Mouse (Mus musculus) forebrain, embryonic 12.5 days (tissue): ENCODE results near the gene Rab44. TPM values are rescaled to one million over a fixed set of nuclear protein-coding genes. Genes with fewer than 3 reads are reported as not detected.
"Not testable (repeated sequence)": the region's sequence is repeated elsewhere in the genome, so short reads cannot be mapped to it uniquely, and the experiment has no call there.

Experiments
- ATAC-seq: fragments of 200-750 bp; cut with Nextera tagmentation; 2 replicates; pipeline ENCODE4 v1.8.0; 2017; ENCODE audit warnings: moderate TSS enrichment; ENCODE audit not compliant: low FRiP score
- H3K27ac ChIP-seq: fragments of 300-500 bp; sonication (generic); 2 replicates; pipeline ENCODE4 v1.5.1; 2016; ENCODE audit warnings: mild to moderate bottlenecking
- H3K27me3 ChIP-seq: fragments of 300-500 bp; sonication (generic); 2 replicates; pipeline ENCODE4 v1.6.1; 2016; ENCODE audit warnings: mild to moderate bottlenecking
- H3K36me3 ChIP-seq: fragments of 300-500 bp; sonication (generic); replicated peaks from 2 replicates; pipeline ENCODE4 v1.6.1; 2016; ENCODE audit warnings: mild to moderate bottlenecking
- H3K4me1 ChIP-seq: fragments of 300-500 bp; sonication (generic); 2 replicates; pipeline ENCODE4 v1.6.1; 2016
- H3K4me2 ChIP-seq: fragments of 300-500 bp; sonication (generic); 2 replicates; pipeline ENCODE4 v1.6.1; 2016; ENCODE audit warnings: mild to moderate bottlenecking, moderate library complexity
- H3K4me3 ChIP-seq: fragments of 300-500 bp; sonication (generic); replicated peaks from 2 replicates; pipeline ENCODE4 v1.5.1; 2016; ENCODE audit warnings: mild to moderate bottlenecking
- H3K9ac ChIP-seq: fragments of 300-500 bp; sonication (generic); 2 replicates; pipeline ENCODE4 v1.6.1; 2016; ENCODE audit warnings: mild to moderate bottlenecking
- H3K9me3 ChIP-seq: fragments of 300-500 bp; sonication (generic); 2 replicates; pipeline ENCODE4 v1.6.1; 2016
- WGBS: fragments of 180-500 bp; shearing (Covaris S2); methylation state at CpG from one replicate; pipeline ENCODE4 v1.1.7; 2016; 5-methylcytosine and 5-hydroxymethylcytosine counted together
- polyA plus RNA-seq: library from polyadenylated mRNA; unstranded; fragments of >200 nt; fragmentation: Nextera tagmentation; extraction: Ambion mirVana; gene quantifications from 2 replicates; pipeline ENCODE4 v1.2.1, GENCODE M21; 2016

The Rab44 gene
- polyA plus RNA-seq, 1 experiment from 2014 or later = 0.09 TPM

DNA sequence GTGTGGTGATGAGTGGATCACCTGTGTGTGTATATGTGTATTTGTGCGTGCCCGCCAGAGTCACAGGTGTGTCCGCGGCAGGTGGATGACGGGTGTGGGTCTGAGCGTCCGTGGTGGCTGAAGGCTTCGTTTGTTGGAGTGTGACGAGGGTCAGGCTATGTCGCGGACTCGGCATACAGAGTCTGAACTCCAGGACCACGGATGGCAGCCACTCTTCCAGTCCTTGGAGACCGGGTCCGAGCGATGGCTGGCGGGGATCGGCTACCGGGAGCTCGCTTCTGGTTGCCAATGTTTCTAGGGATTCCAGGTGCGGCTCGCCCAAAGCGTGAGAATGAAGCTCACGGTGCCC is 20.0 kb upstream of the Rab44 start:
- Histone ChIP-seq H3K9me3 (no peaks in the 10 kb centered on the region), H3K4me3 (peak overlapping the region; percentile 42), H3K27me3 (peaks cover 56% of the 10 kb centered on the region), H3K4me1 (peaks cover 22% of the 10 kb centered on the region), H3K9ac (peak overlapping the region; percentile 49), H3K27ac (no peak overlapping the region), H3K4me2 (peak overlapping the region; percentile 59), H3K36me3 (no peaks in the 10 kb centered on the region)
- WGBS = under 1% methylated on average over 24 of the region's 24 CpGs
- ATAC-seq = no peak; the same call in 1 of the 2 replicates

DNA sequence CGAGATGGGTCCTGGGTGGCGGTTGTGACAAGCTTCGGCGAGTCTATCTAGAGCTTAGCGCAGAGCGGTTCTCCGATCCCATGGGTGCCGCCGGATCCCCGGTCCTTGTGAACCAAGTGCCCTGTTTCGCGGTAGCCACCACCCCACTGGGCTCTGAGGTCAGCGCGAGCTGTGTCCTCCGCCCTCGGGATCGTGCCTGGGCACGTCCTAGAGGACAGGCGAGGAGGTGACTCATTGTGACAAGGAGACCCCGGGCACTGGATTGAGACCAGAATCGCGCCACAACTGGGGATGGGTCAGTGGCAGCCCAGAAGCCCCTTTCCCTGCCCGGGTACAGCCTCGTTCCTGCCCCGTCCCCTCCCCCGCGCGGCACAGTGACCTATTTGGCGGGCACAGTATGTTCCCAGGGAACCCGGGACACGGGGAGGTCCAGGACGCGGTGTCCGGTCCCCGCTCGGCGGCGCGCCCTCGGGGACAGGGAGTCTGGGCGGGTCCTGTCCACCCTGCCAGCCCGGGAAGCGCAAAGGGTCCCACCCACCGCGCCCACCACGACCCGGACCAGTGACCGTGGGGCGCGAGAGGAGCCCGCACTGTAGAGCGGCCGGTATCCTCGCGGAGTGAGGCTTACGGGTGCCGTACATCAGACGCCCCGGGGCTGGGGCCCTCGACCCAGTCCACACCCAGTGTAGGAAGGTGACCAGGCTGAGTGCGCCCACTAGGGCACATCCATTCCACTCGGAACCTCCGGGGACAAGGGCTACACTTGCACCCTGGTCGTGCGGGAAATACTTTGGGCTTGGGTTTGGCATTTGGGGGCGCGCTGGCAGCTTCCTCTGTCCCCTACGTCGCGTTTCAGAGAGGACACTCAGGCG is 19.4 kb upstream of the Rab44 start:
- ATAC-seq = peak; percentile 22
- Histone ChIP-seq H3K9ac (peak overlapping the region; percentile 49), H3K4me3 (peak overlapping the region; percentile 42), H3K4me1 (peaks cover 22% of the 10 kb centered on the region), H3K36me3 (no peaks in the 10 kb centered on the region), H3K9me3 (no peaks in the 10 kb centered on the region), H3K4me2 (peak overlapping the region; percentile 59), H3K27me3 (peaks cover 56% of the 10 kb centered on the region), H3K27ac (no peak overlapping the region)
- 1% methylated on average over 71 of the region's 71 CpGs for WGBS

DNA sequence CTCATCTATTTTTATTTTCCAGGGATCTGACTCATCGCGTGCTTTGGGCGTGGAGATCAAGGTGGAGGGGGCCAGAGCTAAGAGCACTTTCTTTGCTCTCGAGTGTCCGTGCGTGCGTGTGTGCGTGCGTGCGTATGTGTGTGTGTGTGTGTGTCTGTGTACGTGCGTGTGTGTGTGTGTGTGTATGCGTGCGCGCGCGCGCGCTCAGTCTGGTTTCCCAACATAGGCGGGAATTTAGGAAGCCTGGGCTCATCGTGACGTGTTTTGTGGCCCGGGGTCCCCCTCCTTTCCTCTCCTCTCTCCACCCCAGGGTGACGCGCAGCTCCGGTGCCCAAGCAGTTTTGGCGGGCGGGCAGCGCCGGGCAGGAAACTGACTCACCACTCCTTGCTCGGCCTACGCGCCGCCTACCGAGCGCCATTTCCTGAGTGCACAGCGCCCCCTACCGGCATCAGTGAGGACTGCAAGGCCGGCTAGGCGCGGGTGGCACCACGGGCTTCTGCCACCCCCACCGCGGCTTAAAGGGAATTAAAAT is 18.7 kb upstream of the Rab44 start:
- Histone ChIP-seq H3K27ac (no peak overlapping the region), H3K27me3 (peaks cover 52% of the 10 kb centered on the region)
- under 1% methylated on average over 42 of the region's 44 CpGs for whole genome bisulfite sequencing

DNA sequence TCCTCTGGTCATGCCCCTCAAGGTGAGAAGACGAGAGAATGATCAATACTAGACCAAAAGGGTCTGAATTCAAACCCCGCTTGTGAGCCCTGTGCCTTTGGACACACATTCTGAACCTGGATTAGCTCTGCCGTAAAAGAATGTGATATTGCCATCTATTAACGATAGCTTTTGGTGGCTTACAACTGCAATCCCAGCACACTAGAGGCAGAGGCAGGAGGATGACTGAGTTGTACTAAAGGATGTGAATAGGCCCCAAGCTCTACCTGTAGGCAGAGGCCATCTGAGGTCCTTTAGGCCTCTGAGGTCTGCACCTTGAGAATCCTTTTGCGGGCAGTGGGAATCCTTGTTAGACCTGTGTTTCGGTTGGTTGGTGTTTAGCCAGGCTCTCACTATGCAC is 17.7 kb upstream of the Rab44 start:
- no peak overlapping the region for H3K4me3 ChIP-seq
- H3K4me2 ChIP-seq = no peak overlapping the region
- no peak overlapping the region for H3K9ac ChIP-seq
- H3K27ac ChIP-seq = no peak overlapping the region
- no peaks in the 10 kb centered on the region for H3K9me3 ChIP-seq
- no peak for ATAC-seq
- H3K27me3 ChIP-seq = peaks cover 49% of the 10 kb centered on the region
- no peaks in the 10 kb centered on the region for H3K36me3 ChIP-seq
- peaks cover 22% of the 10 kb centered on the region for H3K4me1 ChIP-seq
- 92% methylated on average over 6 of the region's 6 CpGs for WGBS

More for the DNA sequence above, 18.7 kb upstream of the Rab44 start:
- H3K9me3 ChIP-seq = no peaks in the 10 kb centered on the region
- H3K4me1 ChIP-seq = peaks cover 22% of the 10 kb centered on the region
- no peaks in the 10 kb centered on the region for H3K36me3 ChIP-seq
- H3K4me3 ChIP-seq = peak overlapping the region; percentile 42
- H3K9ac ChIP-seq = peak overlapping the region; percentile 49
- peak; percentile 72 for ATAC-seq
- H3K4me2 ChIP-seq = peak overlapping the region; percentile 59

DNA sequence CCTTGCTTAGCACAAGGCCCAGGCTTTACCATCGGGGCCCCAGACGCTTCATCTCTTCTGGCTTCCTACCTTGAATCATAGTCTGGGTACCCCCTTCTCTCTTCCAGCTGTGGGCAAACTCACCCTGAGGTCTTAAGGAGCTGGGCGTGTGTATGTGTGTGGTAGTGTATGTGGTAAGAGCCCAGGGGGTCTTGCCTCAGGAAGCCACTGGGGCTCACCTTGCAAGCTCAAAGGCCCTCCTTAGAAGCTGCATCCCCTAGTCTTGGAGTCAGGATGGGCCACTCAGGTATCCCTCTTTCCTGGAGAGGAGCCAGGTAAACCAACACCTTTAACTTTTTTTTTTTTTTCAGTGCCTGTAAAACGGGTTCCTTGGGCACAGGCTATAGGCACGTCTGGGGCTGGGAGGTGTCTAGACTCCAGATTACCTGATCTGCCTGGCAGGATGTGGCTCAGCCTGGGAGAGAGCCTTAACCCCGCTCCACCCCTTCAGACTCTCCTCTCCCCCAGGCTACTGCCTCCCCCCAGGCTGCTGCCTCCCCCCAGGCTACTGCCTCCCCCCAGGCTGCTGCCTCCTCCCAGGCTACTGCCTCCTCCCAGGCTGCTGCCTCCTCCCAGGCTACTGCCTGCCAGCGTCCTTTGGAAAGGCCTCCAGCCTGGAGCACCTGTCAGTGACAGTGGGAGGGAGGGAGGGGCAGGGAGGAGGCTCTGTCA is 16.9 kb upstream of the Rab44 start:
- no peak for ATAC-seq
- Histone ChIP-seq H3K36me3 (no peaks in the 10 kb centered on the region), H3K4me2 (no peak overlapping the region)

DNA sequence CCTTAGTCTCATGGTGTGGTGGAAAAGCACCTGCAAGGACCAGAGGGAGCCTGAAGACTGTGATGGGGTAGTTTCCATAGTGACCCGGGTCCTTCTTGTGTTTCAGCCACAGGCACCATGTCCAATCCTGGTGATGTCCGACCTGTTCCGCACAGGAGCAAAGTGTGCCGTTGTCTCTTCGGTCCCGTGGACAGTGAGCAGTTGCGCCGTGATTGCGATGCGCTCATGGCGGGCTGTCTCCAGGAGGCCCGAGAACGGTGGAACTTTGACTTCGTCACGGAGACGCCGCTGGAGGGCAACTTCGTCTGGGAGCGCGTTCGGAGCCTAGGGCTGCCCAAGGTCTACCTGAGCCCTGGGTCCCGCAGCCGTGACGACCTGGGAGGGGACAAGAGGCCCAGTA is 15.7 kb upstream of the Rab44 start:
- Histone ChIP-seq H3K9ac (no peak overlapping the region), H3K4me3 (no peak overlapping the region), H3K27ac (no peak overlapping the region), H3K4me2 (no peak overlapping the region), H3K4me1 (peaks cover 19% of the 10 kb centered on the region), H3K27me3 (peaks cover 35% of the 10 kb centered on the region), H3K9me3 (no peaks in the 10 kb centered on the region), H3K36me3 (no peaks in the 10 kb centered on the region)
- 93% methylated on average over 24 of the region's 24 CpGs for WGBS
- ATAC-seq = no peak

More for the DNA sequence above, 16.9 kb upstream of the Rab44 start:
- Histone ChIP-seq H3K4me3 (no peak overlapping the region), H3K4me1 (peaks cover 22% of the 10 kb centered on the region), H3K9me3 (no peaks in the 10 kb centered on the region), H3K9ac (no peak overlapping the region), H3K27me3 (peaks cover 48% of the 10 kb centered on the region), H3K27ac (no peak overlapping the region)
- 56% methylated on average over 7 of the region's 7 CpGs for whole genome bisulfite sequencing

DNA sequence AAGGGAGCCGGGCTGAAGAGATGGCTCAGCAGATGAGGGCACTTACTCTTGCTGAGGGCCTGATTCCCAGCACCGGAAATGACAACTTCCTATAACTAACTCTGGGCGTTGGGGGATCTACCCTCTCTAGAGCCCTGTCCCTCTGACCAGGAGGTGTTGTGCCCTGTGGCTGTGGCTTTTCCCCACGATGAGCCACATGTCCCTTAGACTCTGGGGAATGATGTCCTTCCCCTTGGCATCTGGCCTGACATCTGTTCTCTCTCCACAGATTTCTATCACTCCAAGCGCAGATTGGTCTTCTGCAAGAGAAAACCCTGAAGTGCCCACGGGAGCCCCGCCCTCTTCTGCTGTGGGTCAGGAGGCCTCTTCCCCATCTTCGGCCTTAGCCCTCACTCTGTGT is 14.9 kb upstream of the Rab44 start:
- no peak overlapping the region for H3K4me3 ChIP-seq
- peaks cover 4% of the 10 kb centered on the region; the same call in 1 of the 2 replicates for H3K9me3 ChIP-seq
- ATAC-seq = no peak
- no peak overlapping the region for H3K4me2 ChIP-seq
- WGBS = 89% methylated on average over 8 of the region's 8 CpGs
- H3K27me3 ChIP-seq = peaks cover 27% of the 10 kb centered on the region
- no peaks in the 10 kb centered on the region for H3K36me3 ChIP-seq
- peaks cover 11% of the 10 kb centered on the region for H3K4me1 ChIP-seq
- no peak overlapping the region for H3K9ac ChIP-seq
- no peak overlapping the region for H3K27ac ChIP-seq

DNA sequence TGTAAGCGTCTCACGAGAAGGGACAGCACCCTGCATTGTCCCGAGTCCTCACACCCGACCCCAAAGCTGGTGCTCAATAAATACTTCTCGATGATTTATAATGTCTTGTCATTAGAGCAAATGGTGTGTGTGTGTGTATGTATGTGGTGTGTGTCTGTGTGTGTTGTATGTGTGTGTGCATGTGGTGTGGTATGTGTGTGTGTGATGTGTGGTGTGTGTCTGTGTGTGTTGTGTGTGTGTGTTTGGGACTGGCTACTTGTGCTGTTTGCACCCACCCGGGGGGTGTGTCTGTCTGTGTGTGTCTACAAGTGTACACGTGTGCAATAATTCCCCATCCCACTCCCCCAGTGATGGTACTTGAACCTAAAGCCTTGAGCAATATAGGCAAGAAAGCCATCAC is 13.3 kb upstream of the Rab44 start:
- Histone ChIP-seq H3K4me2 (no peak overlapping the region), H3K4me1 (no peaks in the 10 kb centered on the region), H3K27ac (no peak overlapping the region), H3K9me3 (peaks cover 10% of the 10 kb centered on the region; the same call in 1 of the 2 replicates), H3K27me3 (peaks cover 16% of the 10 kb centered on the region), H3K36me3 (no peaks in the 10 kb centered on the region), H3K9ac (no peak overlapping the region), H3K4me3 (no peak overlapping the region)
- 90% methylated on average over 7 of the region's 7 CpGs for WGBS
- no peak for ATAC-seq

DNA sequence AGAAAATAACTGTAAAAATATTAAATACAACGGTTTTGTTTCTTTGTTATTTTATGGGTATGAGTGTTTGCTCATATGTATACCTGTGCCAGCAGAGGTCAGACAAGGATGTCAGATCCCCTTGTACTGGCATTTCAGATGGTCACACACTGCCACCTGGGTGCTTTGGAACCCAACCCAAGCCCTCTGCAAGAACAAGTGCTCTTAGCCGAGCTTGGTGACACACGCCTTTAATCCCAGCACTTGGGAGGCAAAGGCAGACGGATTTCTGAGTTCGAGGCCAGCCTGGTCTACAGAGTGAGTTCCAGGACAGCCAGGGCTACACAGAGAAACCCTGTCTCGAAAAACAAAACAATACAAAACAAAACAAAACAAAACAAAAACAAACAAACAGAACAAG is 3.6 kb upstream of the Rab44 start:
- H3K27me3 ChIP-seq, H3K4me2 ChIP-seq, ATAC-seq, H3K4me3 ChIP-seq, H3K27ac ChIP-seq, H3K36me3 ChIP-seq, H3K4me1 ChIP-seq, H3K9ac ChIP-seq, H3K9me3 ChIP-seq: not testable (repeated sequence)
- 89% methylated on average over 6 of the region's 6 CpGs for WGBS

DNA sequence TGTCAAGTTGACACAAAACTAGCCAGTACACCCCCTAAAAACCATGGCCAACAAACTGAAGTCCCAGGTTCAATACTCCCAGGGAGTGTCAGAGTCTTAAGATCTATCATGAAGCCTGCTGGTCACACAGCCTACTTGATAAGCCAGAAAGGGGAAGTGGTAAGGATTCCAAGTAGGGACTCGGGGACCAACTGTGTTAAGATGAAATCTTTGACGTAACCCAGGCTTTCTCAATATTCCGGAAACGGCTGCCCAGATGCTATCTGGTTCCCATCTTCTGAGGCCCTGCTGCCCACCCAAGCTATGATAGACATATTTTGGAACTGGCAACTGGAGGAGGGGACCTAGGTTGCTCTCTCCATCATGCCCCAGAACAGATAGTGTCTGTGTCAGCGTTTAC is 2.6 kb upstream of the Rab44 start:
- no peaks in the 10 kb centered on the region for H3K4me1 ChIP-seq
- ATAC-seq = no peak
- H3K9ac ChIP-seq = no peak overlapping the region
- H3K27ac ChIP-seq = no peak overlapping the region
- H3K27me3 ChIP-seq = no peaks in the 10 kb centered on the region
- no peaks in the 10 kb centered on the region for H3K9me3 ChIP-seq
- no peaks in the 10 kb centered on the region for H3K36me3 ChIP-seq
- WGBS = 86% methylated on average over 5 of the region's 5 CpGs
- H3K4me2 ChIP-seq = no peak overlapping the region
- H3K4me3 ChIP-seq = no peak overlapping the region

DNA sequence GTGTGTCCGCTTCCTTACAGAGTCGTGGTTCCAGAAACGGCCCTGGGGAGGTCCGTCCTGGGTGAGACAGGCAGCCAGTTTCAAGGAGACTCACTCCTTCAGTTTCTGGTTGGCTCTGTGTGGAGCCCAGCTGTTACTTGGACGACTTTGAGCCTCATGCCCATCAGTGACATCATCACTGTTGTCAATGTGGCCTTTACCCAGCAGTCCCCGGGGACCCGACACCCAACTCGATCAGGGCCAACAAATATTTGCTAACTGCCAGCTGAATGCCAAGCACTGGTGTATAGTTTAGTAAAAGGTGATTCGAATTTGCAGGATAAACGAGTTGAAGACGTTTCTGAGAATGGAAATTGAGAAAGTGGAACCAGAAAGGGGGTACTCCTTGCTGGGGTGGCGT is 2.1 kb downstream of the Rab44 start:
- WGBS = 81% methylated on average over 12 of the region's 12 CpGs
- H3K27me3 ChIP-seq = no peaks in the 10 kb centered on the region
- H3K9me3 ChIP-seq = no peaks in the 10 kb centered on the region
- H3K4me3 ChIP-seq = no peak overlapping the region
- H3K9ac ChIP-seq = no peak overlapping the region
- no peaks in the 10 kb centered on the region for H3K4me1 ChIP-seq
- no peak overlapping the region for H3K4me2 ChIP-seq
- H3K36me3 ChIP-seq = no peaks in the 10 kb centered on the region
- no peak for ATAC-seq
- H3K27ac ChIP-seq = no peak overlapping the region

DNA sequence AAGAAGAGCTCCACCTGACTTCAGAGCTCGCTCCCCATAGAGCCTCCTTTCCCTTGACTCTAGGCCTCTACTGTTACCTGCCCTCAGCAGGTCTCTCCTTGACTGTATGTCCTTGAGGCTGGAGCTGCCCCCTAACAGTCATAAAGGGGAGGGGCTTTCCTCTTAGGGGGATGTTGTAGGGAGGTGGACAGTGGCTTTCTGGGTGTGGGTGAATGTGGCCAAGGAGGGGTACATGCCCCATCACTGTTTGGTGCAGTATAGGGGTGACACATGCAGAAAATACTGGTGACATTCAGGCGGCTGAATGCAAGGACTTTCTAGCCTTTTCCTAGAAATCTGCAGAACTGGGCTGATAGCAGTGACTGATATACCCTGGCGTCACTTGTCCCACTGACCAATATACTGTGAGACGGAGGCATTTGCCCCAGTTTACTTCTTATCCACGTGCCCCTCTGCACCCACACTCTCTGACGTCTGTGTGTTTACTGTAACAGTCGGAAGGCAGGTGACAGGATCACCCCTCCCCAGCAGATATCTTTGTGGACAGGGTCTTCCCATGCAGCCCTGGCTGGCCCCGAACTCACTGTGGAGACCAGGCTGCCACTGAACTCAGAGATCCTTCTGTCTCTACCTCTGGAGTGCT is 3.2 kb downstream of the Rab44 start:
- Histone ChIP-seq H3K4me3 (no peak overlapping the region), H3K4me1 (no peaks in the 10 kb centered on the region), H3K36me3 (no peaks in the 10 kb centered on the region), H3K4me2 (no peak overlapping the region), H3K9me3 (no peaks in the 10 kb centered on the region), H3K9ac (no peak overlapping the region), H3K27ac (no peak overlapping the region), H3K27me3 (no peaks in the 10 kb centered on the region)
- 84% methylated on average over 8 of the region's 8 CpGs for WGBS
- no peak for ATAC-seq
